Mouse (Mus musculus) embryonic facial prominence, embryonic 13.5 days (tissue): ENCODE results near the gene Sptlc2. TPM values are rescaled to one million over a fixed set of nuclear protein-coding genes. Genes with fewer than 3 reads are reported as not detected.

Source experiments
- ATAC-seq: fragments of 200-750 bp; cut with Nextera tagmentation; 2 replicates; pipeline ENCODE4 v1.8.0; 2017; ENCODE audit warnings: low read depth; ENCODE audit not compliant: insufficient number of reproducible peaks, insufficient read depth, low FRiP score, low TSS enrichment
- H3K27ac ChIP-seq: fragments of 300-500 bp; sonication (generic); 2 replicates; pipeline ENCODE4 v1.5.1; 2015; ENCODE audit warnings: moderate library complexity, mild to moderate bottlenecking, inconsistent platforms
- H3K27me3 ChIP-seq: fragments of 300-500 bp; sonication (generic); 2 replicates; pipeline ENCODE4 v1.6.1; 2015; ENCODE audit warnings: mild to moderate bottlenecking, inconsistent platforms
- H3K36me3 ChIP-seq: fragments of 300-500 bp; sonication (generic); 2 replicates; pipeline ENCODE4 v1.6.1; 2015; ENCODE audit warnings: mild to moderate bottlenecking, inconsistent platforms
- H3K4me1 ChIP-seq: fragments of 300-500 bp; sonication (generic); 2 replicates; pipeline ENCODE4 v1.6.1; 2015; ENCODE audit warnings: inconsistent platforms
- H3K4me2 ChIP-seq: fragments of 300-500 bp; sonication (generic); 2 replicates; pipeline ENCODE4 v1.6.1; 2015; ENCODE audit warnings: moderate library complexity, mild to moderate bottlenecking, inconsistent platforms
- H3K4me3 ChIP-seq: fragments of 300-500 bp; sonication (generic); 2 replicates; pipeline ENCODE4 v1.5.1; 2015; ENCODE audit warnings: mild to moderate bottlenecking, inconsistent platforms
- H3K9ac ChIP-seq: fragments of 300-500 bp; sonication (generic); 2 replicates; pipeline ENCODE4 v1.6.1; 2015; ENCODE audit warnings: mild to moderate bottlenecking, inconsistent platforms
- H3K9me3 ChIP-seq: fragments of 300-500 bp; sonication (generic); 2 replicates; pipeline ENCODE4 v1.6.1; 2016; ENCODE audit warnings: inconsistent platforms
- WGBS: fragments of 180-500 bp; shearing (Covaris S2); methylation state at CpG from one replicate; pipeline ENCODE4 v1.1.7; 2015; ENCODE audit warnings: mixed read lengths; 5-methylcytosine and 5-hydroxymethylcytosine counted together
- microRNA-seq: library from miRNA; unstranded; fragments of <30 nt; microRNA quantifications from one replicate; pipeline ENCODE4, GENCODE M21; 2016
- polyA plus RNA-seq: library from polyadenylated mRNA; unstranded; fragments of >200 nt; fragmentation: Nextera tagmentation; extraction: Ambion mirVana; gene quantifications from 2 replicates; pipeline ENCODE4 v1.2.1, GENCODE M21; 2015

Gene Sptlc2
- polyA plus RNA-seq, 1 experiment from 2014 or later: 76.3 TPM

GRCm38 (mm10) chr12:87274853-87275831 lies 113.0 kb downstream of the Sptlc2 start:
- no peak for ATAC-seq
- Histone ChIP-seq H3K4me2 (no peak overlapping the region), H3K4me1 (peaks cover 5% of the 10 kb centered on the region; the same call in 1 of the 2 replicates), H3K9ac (no peak overlapping the region), H3K27ac (no peak overlapping the region), H3K27me3 (no peaks in the 10 kb centered on the region), H3K9me3 (no peaks in the 10 kb centered on the region), H3K4me3 (no peak overlapping the region), H3K36me3 (peaks cover 68% of the 10 kb centered on the region)
- WGBS: 89% methylated on average over 9 of the region's 9 CpGs

GRCm38 (mm10) chr12:87267682-87268081 lies 120.5 kb downstream of the Sptlc2 start:
- H3K4me3 ChIP-seq: peak overlapping the region; percentile 71
- peak overlapping the region; percentile 89 for H3K9ac ChIP-seq
- no peak overlapping the region for H3K27ac ChIP-seq
- H3K4me2 ChIP-seq: peak overlapping the region; percentile 84
- peaks cover 17% of the 10 kb centered on the region for H3K4me1 ChIP-seq
- 25% methylated on average over 4 of the region's 4 CpGs for WGBS
- H3K9me3 ChIP-seq: no peaks in the 10 kb centered on the region
- peaks cover 45% of the 10 kb centered on the region for H3K36me3 ChIP-seq
- no peak for ATAC-seq
- no peaks in the 10 kb centered on the region for H3K27me3 ChIP-seq

- peaks cover 44% of the 10 kb centered on the region for H3K36me3 ChIP-seq
- under 1% methylated on average over 31 of the region's 31 CpGs for WGBS
- peak overlapping the region; percentile 84 for H3K4me2 ChIP-seq
- H3K4me3 ChIP-seq: peak overlapping the region; percentile 71
- ATAC-seq: peak; percentile 68
- peak overlapping the region; percentile 89 for H3K9ac ChIP-seq
- no peaks in the 10 kb centered on the region for H3K27me3 ChIP-seq
- H3K4me1 ChIP-seq: peaks cover 17% of the 10 kb centered on the region
- H3K9me3 ChIP-seq: no peaks in the 10 kb centered on the region
- H3K27ac ChIP-seq: peak overlapping the region; percentile 87
Measured at GRCm38 (mm10) chr12:87266827-87267603, 121.1 kb downstream of the Sptlc2 start.

- peak within 1 kb of the TSS; percentile 84 for H3K4me2 ChIP-seq
- H3K4me1 ChIP-seq: peaks cover 17% of the 10 kb centered on the region
- peak within 1 kb of the TSS; percentile 87 for H3K27ac ChIP-seq
- H3K36me3 ChIP-seq: peaks cover 44% of the 10 kb centered on the region
- H3K9me3 ChIP-seq: no peaks in the 10 kb centered on the region
- peak; percentile 97 for ATAC-seq
- peak within 1 kb of the TSS; percentile 71 for H3K4me3 ChIP-seq
- under 1% methylated on average over 31 of the region's 31 CpGs for WGBS
- peak within 1 kb of the TSS; percentile 89 for H3K9ac ChIP-seq
- no peaks in the 10 kb centered on the region for H3K27me3 ChIP-seq
Measured at GRCm38 (mm10) chr12:87266108-87266826, 121.9 kb downstream of the Sptlc2 start, which contains the start of the genes Vipas39 and Ahsa1. TSS of gene Vipas39 (minus strand) at chr12:87266256. TSS of gene Ahsa1 (plus strand) at chr12:87266479.

GRCm38 (mm10) chr12:87265444-87265843 lies 122.7 kb downstream of the Sptlc2 start:
- ATAC-seq: no peak
- H3K9me3 ChIP-seq: no peaks in the 10 kb centered on the region
- H3K4me1 ChIP-seq: peaks cover 17% of the 10 kb centered on the region
- H3K4me3 ChIP-seq: peak overlapping the region; percentile 71
- H3K27ac ChIP-seq: peak overlapping the region; percentile 87
- WGBS: 18% methylated on average over 11 of the region's 11 CpGs
- no peaks in the 10 kb centered on the region for H3K27me3 ChIP-seq
- H3K36me3 ChIP-seq: peaks cover 44% of the 10 kb centered on the region
- peak overlapping the region; percentile 84 for H3K4me2 ChIP-seq
- H3K9ac ChIP-seq: peak overlapping the region; percentile 89

- H3K27ac ChIP-seq: no peak overlapping the region
- H3K4me2 ChIP-seq: no peak overlapping the region
- 96% methylated on average over 8 of the region's 8 CpGs for WGBS
- ATAC-seq: no peak
- H3K9ac ChIP-seq: no peak overlapping the region
- H3K36me3 ChIP-seq: peaks cover 73% of the 10 kb centered on the region
- H3K27me3 ChIP-seq: no peaks in the 10 kb centered on the region
- H3K9me3 ChIP-seq: no peaks in the 10 kb centered on the region
- no peak overlapping the region for H3K4me3 ChIP-seq
- peaks cover 8% of the 10 kb centered on the region; the same call in 1 of the 2 replicates for H3K4me1 ChIP-seq
Measured at GRCm38 (mm10) chr12:87260562-87260961, 127.6 kb downstream of the Sptlc2 start.

GRCm38 (mm10) chr12:87256629-87257028 lies 131.5 kb downstream of the Sptlc2 start:
- ATAC-seq: no peak

More at GRCm38 (mm10) chr12:87256629-87257028, 131.5 kb downstream of the Sptlc2 start:
- no peak overlapping the region for H3K4me3 ChIP-seq
- H3K4me1 ChIP-seq: no peaks in the 10 kb centered on the region
- no peak overlapping the region for H3K4me2 ChIP-seq
- peaks cover 90% of the 10 kb centered on the region for H3K36me3 ChIP-seq
- H3K27ac ChIP-seq: no peak overlapping the region
- 94% methylated on average over 5 of the region's 5 CpGs for WGBS
- H3K9ac ChIP-seq: no peak overlapping the region
- H3K9me3 ChIP-seq: no peaks in the 10 kb centered on the region
- no peaks in the 10 kb centered on the region for H3K27me3 ChIP-seq

Small RNA genes within 50 kb of the gene (microRNA-seq; reads per million reads assigned to microRNA genes)
- gene Gm47293 (not detected), gene Mir3068 (31.6 reads per million, percentile 41 among the genes with 10 or more reads in this experiment)

Other genes with a start within 250 kb of the Sptlc2 start
- 29.1 and 32.1 TPM in 2 replicates for gene Gstz1, start 241.2 kb downstream of the Sptlc2 start, polyA plus RNA-seq
- 14.3 and 14.4 TPM in 2 replicates for gene Pomt2, start 240.4 kb downstream of the Sptlc2 start, polyA plus RNA-seq
- gene Samd15, start 188.6 kb downstream of the Sptlc2 start, polyA plus RNA-seq: 1.5 and 2.4 TPM in 2 replicates
- 2.0 and 2.4 TPM in 2 replicates for gene Tmed8, start 187.9 kb downstream of the Sptlc2 start, polyA plus RNA-seq
- 0.32 and 0.84 TPM in 2 replicates for gene Noxred1, start 149.6 kb downstream of the Sptlc2 start, polyA plus RNA-seq
- 49.6 and 52.1 TPM in 2 replicates for gene Vipas39, start 122.1 kb downstream of the Sptlc2 start, polyA plus RNA-seq
- gene Ahsa1, start 121.9 kb downstream of the Sptlc2 start, polyA plus RNA-seq: 210 and 231 TPM in 2 replicates
- gene Ism2, start 88.7 kb downstream of the Sptlc2 start, polyA plus RNA-seq: 1.1 and 1.6 TPM in 2 replicates
- 336 and 343 TPM in 2 replicates for gene Slirp, start 55.5 kb upstream of the Sptlc2 start, polyA plus RNA-seq
- gene Alkbh1, start 55.7 kb upstream of the Sptlc2 start, polyA plus RNA-seq: 65.9 and 76.1 TPM in 2 replicates
- 139 and 148 TPM in 2 replicates for gene Snw1, start 83.9 kb upstream of the Sptlc2 start, polyA plus RNA-seq
- not detected in 2 replicates for gene Gm5788, start 106.4 kb upstream of the Sptlc2 start, polyA plus RNA-seq
- gene Gm8300, start 126.0 kb upstream of the Sptlc2 start, polyA plus RNA-seq: not detected in 2 replicates
- gene Oog1, start 214.3 kb upstream of the Sptlc2 start, polyA plus RNA-seq: not detected in 2 replicates
- gene Gm4027, start 230.5 kb upstream of the Sptlc2 start, polyA plus RNA-seq: not detected in 2 replicates